Mouse (Mus musculus) intestine, postnatal 0 days (tissue): ENCODE measurements around the gene AC161166.1. TPM values are rescaled to one million over a fixed set of nuclear protein-coding genes. Genes with fewer than 3 reads are reported as not detected.
A peak's percentile ranks its signal among the peaks of the same experiment; 100 is the strongest.

Experiments
- ATAC-seq: fragments of 200-750 bp; cut with Nextera tagmentation; 2 replicates; pipeline ENCODE4 v1.8.0; 2017; ENCODE audit warnings: mild to moderate bottlenecking, moderate TSS enrichment, moderate library complexity
- H3K27ac ChIP-seq: fragments of 300-500 bp; sonication (generic); 2 replicates; pipeline ENCODE4 v1.5.1; 2014; ENCODE audit warnings: mild to moderate bottlenecking, low read depth, low read length, moderate library complexity
- H3K27me3 ChIP-seq: fragments of 300-500 bp; sonication (generic); replicated peaks from 2 replicates; pipeline ENCODE4 v1.6.1; 2014; ENCODE audit warnings: low read length, mixed read lengths; ENCODE audit not compliant: control insufficient read depth, insufficient read depth
- H3K36me3 ChIP-seq: fragments of 300-500 bp; sonication (generic); 2 replicates; pipeline ENCODE4 v1.6.1; 2014; ENCODE audit warnings: mild to moderate bottlenecking, moderate library complexity; ENCODE audit not compliant: control insufficient read depth, insufficient read depth
- H3K4me1 ChIP-seq: fragments of 300-500 bp; sonication (generic); replicated peaks from 2 replicates; pipeline ENCODE4 v1.6.1; 2014; ENCODE audit warnings: antibody characterized with exemption, low read length, mixed read lengths; ENCODE audit not compliant: control insufficient read depth, insufficient read depth
- H3K4me2 ChIP-seq: fragments of 300-500 bp; sonication (generic); replicated peaks from 2 replicates; pipeline ENCODE4 v1.6.1; 2014; ENCODE audit warnings: low read depth, mild to moderate bottlenecking, moderate library complexity
- H3K4me3 ChIP-seq: fragments of 300-500 bp; sonication (generic); 2 replicates; pipeline ENCODE4 v1.5.1; 2014; ENCODE audit warnings: low read depth, low read length
- H3K9ac ChIP-seq: fragments of 300-500 bp; sonication (generic); 2 replicates; pipeline ENCODE4 v1.6.1; 2014; ENCODE audit warnings: mild to moderate bottlenecking, low read depth, low read length
- H3K9me3 ChIP-seq: fragments of 300-500 bp; sonication (generic); 2 replicates; pipeline ENCODE4 v1.6.1; 2016; ENCODE audit warnings: mixed run types; ENCODE audit not compliant: control insufficient read depth
- CTCF ChIP-seq: sonication (generic); IDR thresholded peaks from 2 replicates; pipeline ENCODE4 v1.5.1; 2016; ENCODE audit warnings: low read depth, mild to moderate bottlenecking, control low read depth, antibody characterized with exemption, moderate library complexity
- WGBS: fragments of 180-500 bp; shearing (Covaris S2); extraction: QIAGEN DNeasy Blood & Tissue Kit; methylation state at CpG from one replicate; pipeline ENCODE4 v1.1.7; 2014; 5-methylcytosine and 5-hydroxymethylcytosine counted together
- polyA plus RNA-seq: library from polyadenylated mRNA; unstranded; fragments of >200 nt; fragmentation: Nextera tagmentation; extraction: Ambion mirVana; gene quantifications from 2 replicates; pipeline ENCODE4 v1.2.1, GENCODE M21; 2015

The AC161166.1 gene
- polyA plus RNA-seq, 1 experiment from 2014 or later: 0.05 TPM

DNA sequence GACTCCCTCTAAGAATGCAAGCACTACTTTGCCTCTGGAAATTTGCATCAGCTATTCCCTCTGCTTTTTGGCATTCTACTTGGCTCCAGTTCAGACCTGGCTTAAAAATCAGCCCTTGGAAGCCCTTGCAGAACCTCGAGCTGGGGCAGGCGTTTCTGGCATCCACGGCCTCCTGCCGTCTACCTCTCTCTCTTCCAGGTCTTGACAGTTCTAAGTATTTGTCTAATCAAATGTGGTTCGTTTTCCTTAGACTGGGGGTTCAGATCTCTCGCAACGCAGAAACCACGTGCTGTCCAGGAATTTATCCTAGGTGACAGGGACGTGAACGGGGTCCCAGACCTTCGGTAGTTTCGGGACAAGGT is 5.8 kb downstream of the AC161166.1 start:
- 3% methylated on average over 12 of the region's 12 CpGs for WGBS
- Histone ChIP-seq H3K4me2 (peak overlapping the region; percentile 89), H3K9me3 (no peaks in the 10 kb centered on the region), H3K9ac (peak overlapping the region; percentile 80), H3K4me3 (peak overlapping the region; percentile 57), H3K27ac (no peak overlapping the region), H3K36me3 (no peaks in the 10 kb centered on the region), H3K27me3 (no peaks in the 10 kb centered on the region), H3K4me1 (no peaks in the 10 kb centered on the region)
- TF ChIP-seq CTCF: no peak
- ATAC-seq: no peak

DNA sequence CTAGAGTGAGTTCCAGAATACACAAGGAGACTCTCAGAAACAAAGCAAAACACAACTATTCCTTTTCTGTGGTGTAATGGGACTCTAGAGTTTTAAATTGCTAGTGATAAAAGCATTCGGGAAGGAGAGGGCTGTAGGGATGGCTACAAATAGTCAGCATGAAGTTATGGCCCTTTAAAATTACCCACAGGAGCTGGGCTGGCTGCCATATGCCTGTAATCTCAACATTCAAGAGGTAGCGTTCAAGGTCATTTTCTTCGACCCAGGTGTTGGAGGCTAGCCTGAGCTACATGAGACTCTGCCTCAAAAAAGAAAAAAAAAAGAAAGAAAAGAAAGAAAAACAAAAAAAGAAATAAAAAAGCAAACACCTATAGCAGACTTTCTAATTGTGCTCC is 6.2 kb downstream of the AC161166.1 start:
- 16% methylated on average over 3 of the region's 3 CpGs for WGBS
- no peaks in the 10 kb centered on the region for H3K4me1 ChIP-seq

DNA sequence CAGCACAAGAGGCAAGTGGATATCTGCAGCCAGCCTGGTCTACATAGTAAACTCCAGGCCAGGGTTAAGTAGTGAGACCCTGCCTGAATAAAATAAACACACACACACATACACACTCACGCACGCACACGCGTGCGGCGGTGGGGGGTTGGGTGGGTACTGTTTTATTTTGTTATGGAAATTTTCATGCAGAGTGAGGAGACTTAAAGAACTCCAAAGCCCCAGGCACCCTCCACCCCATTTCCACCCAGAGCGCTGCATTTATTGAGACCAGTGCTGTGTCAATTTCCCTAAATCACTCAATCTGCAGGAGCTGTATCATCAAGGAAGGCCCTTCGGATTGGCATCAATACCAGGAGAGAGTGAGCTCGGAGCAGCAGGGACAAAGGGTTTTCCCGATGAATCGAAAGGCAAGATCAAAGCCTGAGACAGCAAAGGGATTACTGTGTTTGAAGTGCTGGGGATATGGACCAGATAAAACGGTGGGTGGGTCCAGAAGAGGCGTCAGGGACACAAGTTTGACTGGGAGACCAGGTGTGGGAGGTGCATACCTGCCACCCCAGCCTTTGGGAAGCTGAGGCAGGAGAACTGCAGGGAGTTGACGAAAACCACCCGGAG is 6.7 kb downstream of the AC161166.1 start:
- H3K36me3 ChIP-seq: no peaks in the 10 kb centered on the region
- H3K4me3 ChIP-seq: no peak overlapping the region
- 35% methylated on average over 15 of the region's 15 CpGs for WGBS
- H3K27me3 ChIP-seq: peaks cover 2% of the 10 kb centered on the region; the same call in 1 of the 2 replicates
- no peak for ATAC-seq
- no peaks in the 10 kb centered on the region for H3K4me1 ChIP-seq
- no peak for TF ChIP-seq CTCF
- no peak overlapping the region for H3K27ac ChIP-seq
- H3K9ac ChIP-seq: no peak overlapping the region
- peak overlapping the region; percentile 89; the same call in 1 of the 2 replicates for H3K4me2 ChIP-seq
- H3K9me3 ChIP-seq: no peaks in the 10 kb centered on the region

More for the DNA sequence above, 6.2 kb downstream of the AC161166.1 start:
- TF ChIP-seq CTCF: no peak
- H3K4me2 ChIP-seq: peak overlapping the region; percentile 89
- no peaks in the 10 kb centered on the region for H3K36me3 ChIP-seq
- H3K9me3 ChIP-seq: no peaks in the 10 kb centered on the region
- no peak overlapping the region; the same call in 1 of the 2 replicates for H3K4me3 ChIP-seq
- ATAC-seq: no peak
- H3K27ac ChIP-seq: no peak overlapping the region
- H3K27me3 ChIP-seq: no peaks in the 10 kb centered on the region
- no peak overlapping the region for H3K9ac ChIP-seq

DNA sequence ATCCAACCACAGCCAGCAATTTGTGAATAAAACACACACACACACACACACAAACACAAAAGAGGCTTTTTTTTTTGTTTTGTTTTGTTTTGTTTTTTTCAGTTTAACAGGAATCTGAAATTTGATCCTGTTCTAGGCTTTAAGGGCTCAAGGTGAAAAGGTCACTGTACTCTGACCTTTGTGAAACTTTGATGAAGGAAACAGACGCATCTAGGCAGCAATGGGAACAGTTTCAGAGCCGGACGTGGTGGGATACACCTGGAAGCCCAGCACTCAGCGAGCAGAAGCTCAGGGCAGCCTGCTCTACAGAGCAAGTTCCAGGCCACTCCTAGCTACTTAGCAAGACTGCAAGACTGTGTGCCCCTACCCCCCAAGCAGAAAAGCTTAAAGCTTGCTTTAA is 7.4 kb downstream of the AC161166.1 start:
- no peak overlapping the region for H3K4me3 ChIP-seq
- WGBS: 24% methylated on average over 4 of the region's 4 CpGs
- peaks cover 8% of the 10 kb centered on the region for H3K27me3 ChIP-seq
- H3K4me1 ChIP-seq: no peaks in the 10 kb centered on the region
- no peaks in the 10 kb centered on the region for H3K36me3 ChIP-seq
- no peak for TF ChIP-seq CTCF
- no peak overlapping the region for H3K4me2 ChIP-seq
- no peak overlapping the region for H3K9ac ChIP-seq
- no peak for ATAC-seq
- H3K9me3 ChIP-seq: no peaks in the 10 kb centered on the region
- no peak overlapping the region for H3K27ac ChIP-seq

DNA sequence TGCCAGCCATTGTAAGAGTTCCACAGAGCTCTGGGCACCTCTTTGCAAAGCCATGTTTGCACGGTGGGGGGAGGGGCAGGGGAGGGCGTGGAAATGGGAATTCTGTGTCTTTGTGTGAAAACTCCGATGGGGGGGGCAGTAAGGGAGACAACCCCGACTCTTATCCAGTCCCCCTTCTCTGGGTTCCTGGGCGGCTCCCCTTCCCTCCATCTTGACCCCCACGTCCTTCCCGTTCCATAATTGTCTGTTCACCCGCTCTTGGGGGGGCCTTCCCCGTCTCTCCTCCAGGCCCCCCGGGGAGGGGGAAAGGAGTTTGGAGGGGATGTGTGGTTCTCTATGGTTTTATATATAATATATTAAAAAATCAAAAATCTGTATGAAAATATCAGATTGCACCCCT is 8.3 kb downstream of the AC161166.1 start:
- no peak overlapping the region for H3K4me2 ChIP-seq
- WGBS: 21% methylated on average over 10 of the region's 10 CpGs

DNA sequence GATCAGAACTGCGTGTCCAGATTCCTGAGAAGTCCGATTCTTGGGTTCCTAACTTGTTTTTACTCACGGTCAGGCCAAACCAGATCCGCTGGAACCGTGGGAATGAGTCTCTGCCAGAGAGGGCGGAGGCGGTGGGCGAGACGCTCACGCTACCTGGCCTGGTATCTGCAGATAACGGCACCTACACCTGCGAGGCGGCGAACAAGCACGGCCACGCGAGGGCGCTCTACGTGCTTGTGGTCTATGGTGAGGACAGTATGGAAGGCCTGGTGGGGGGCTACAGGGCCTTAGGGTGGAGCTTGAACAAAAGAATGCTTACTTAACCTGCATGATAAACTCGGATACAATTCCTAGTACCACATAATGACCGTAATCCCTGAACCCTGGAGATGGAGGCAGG is 10.8 kb downstream of the AC161166.1 start:
- no peak overlapping the region for H3K9ac ChIP-seq
- peaks cover 24% of the 10 kb centered on the region for H3K27me3 ChIP-seq
- no peak for ATAC-seq
- H3K9me3 ChIP-seq: no peaks in the 10 kb centered on the region
- H3K4me3 ChIP-seq: no peak overlapping the region
- no peaks in the 10 kb centered on the region for H3K4me1 ChIP-seq
- WGBS: 39% methylated on average over 21 of the region's 21 CpGs
- H3K4me2 ChIP-seq: no peak overlapping the region
- H3K27ac ChIP-seq: no peak overlapping the region
- TF ChIP-seq CTCF: peak; percentile 57
- H3K36me3 ChIP-seq: no peaks in the 10 kb centered on the region

More for the DNA sequence above, 8.3 kb downstream of the AC161166.1 start:
- H3K27ac ChIP-seq: no peak overlapping the region
- no peaks in the 10 kb centered on the region for H3K9me3 ChIP-seq
- ATAC-seq: no peak
- no peak overlapping the region for H3K9ac ChIP-seq
- no peak for TF ChIP-seq CTCF
- no peaks in the 10 kb centered on the region for H3K4me1 ChIP-seq
- H3K36me3 ChIP-seq: no peaks in the 10 kb centered on the region
- peaks cover 17% of the 10 kb centered on the region for H3K27me3 ChIP-seq
- no peak overlapping the region for H3K4me3 ChIP-seq
